Mouse (Mus musculus) heart, adult 18-20 months (tissue): Measurements from ENCODE around the gene Gm28635. TPM values are rescaled to one million over a fixed set of nuclear protein-coding genes. Genes with fewer than 3 reads are reported as not detected.

Source experiments
- DNase-seq, 2 experiments: peaks; one replicate each; pipeline ENCODE4 v3.0.0; 2021 to 2022; ENCODE audit warnings: mixed read lengths in 1 of 2
- long read RNA-seq, 2 experiments: library from polyadenylated mRNA; stranded (forward); transcript quantifications; one replicate each; pipeline ENCODE4 v2.0.0; 2021
- total RNA-seq, 2 experiments: library from RNA; stranded (reverse); gene quantifications; 2 replicates each; pipeline ENCODE4 v1.2.3; 2021

Gene Gm28635
- total RNA-seq: 10 to 100 TPM in 1 of 2 experiments, 1 to 10 TPM in 1; 5.4 to 10.0 TPM
- long read RNA-seq, experiment 1: 0 reads
- long read RNA-seq, experiment 2, partial matches to known transcripts: 1 of 3 reads
- long read RNA-seq, experiment 2, other reads (novel, unspliced or antisense): 2 of 3 reads

- peak; percentile 96 to 99 for DNase-seq
These were observed at the start of gene Gm28635, which contains the start of gene Med19 for GRCm38 (mm10) chr2:84677968-84678880. TSS of gene Gm28635 (minus strand) at chr2:84678041. TSS of gene Med19 (plus strand) at chr2:84678402.

GRCm38 (mm10) chr2:84727172-84727858, 49.5 kb upstream of the Gm28635 start, which contains the start of gene Clp1:
TSS of gene Clp1 (minus strand) at chr2:84727350.
- peak; percentile 98 to 99 for DNase-seq

GRCm38 (mm10) chr2:84726716-84727115, 48.9 kb upstream of the Gm28635 start:
- no peak for DNase-seq

GRCm38 (mm10) chr2:84725770-84726169, 47.9 kb upstream of the Gm28635 start:
- no peak for DNase-seq

GRCm38 (mm10) chr2:84723856-84724255, 46.0 kb upstream of the Gm28635 start:
- no peak for DNase-seq

GRCm38 (mm10) chr2:84721182-84721581, 43.3 kb upstream of the Gm28635 start:
- no peak for DNase-seq

- DNase-seq: no peak
These were observed 42.9 kb upstream of the Gm28635 start for GRCm38 (mm10) chr2:84720718-84721117.

GRCm38 (mm10) chr2:84717357-84717756, 39.5 kb upstream of the Gm28635 start:
- no peak for DNase-seq

- peak in 1 of 2 experiments; percentile 35 for DNase-seq
These were observed 38.8 kb upstream of the Gm28635 start for GRCm38 (mm10) chr2:84716423-84717355.

- peak; percentile 84 to 96 for DNase-seq
These were observed 37.9 kb upstream of the Gm28635 start for GRCm38 (mm10) chr2:84715562-84716361.

- DNase-seq: peak; percentile 99
These were observed 37.1 kb upstream of the Gm28635 start, which contains the start of gene Zdhhc5 for GRCm38 (mm10) chr2:84714811-84715561. TSS of gene Zdhhc5 (minus strand) at chr2:84715180.

GRCm38 (mm10) chr2:84714422-84714810, 36.6 kb upstream of the Gm28635 start:
- DNase-seq: no peak

- DNase-seq: no peak
These were observed 34.1 kb upstream of the Gm28635 start for GRCm38 (mm10) chr2:84711898-84712297.

- no peak for DNase-seq
These were observed 29.7 kb upstream of the Gm28635 start for GRCm38 (mm10) chr2:84707523-84707922.

- no peak for DNase-seq
These were observed 27.5 kb upstream of the Gm28635 start for GRCm38 (mm10) chr2:84705295-84705694.

GRCm38 (mm10) chr2:84704329-84704728, 26.5 kb upstream of the Gm28635 start:
- no peak for DNase-seq

GRCm38 (mm10) chr2:84703497-84703896, 25.7 kb upstream of the Gm28635 start:
- no peak for DNase-seq

GRCm38 (mm10) chr2:84695007-84695695, 17.3 kb upstream of the Gm28635 start:
- DNase-seq: no peak

GRCm38 (mm10) chr2:84690050-84690449, 12.2 kb upstream of the Gm28635 start:
- DNase-seq: no peak
